Mouse (Mus musculus) spleen, adult 2 months (tissue): ENCODE results near the gene Rgl2. TPM values are rescaled to one million over a fixed set of nuclear protein-coding genes. Genes with fewer than 3 reads are reported as not detected.
"Not testable (repeated sequence)": the region's sequence is repeated elsewhere in the genome, so short reads cannot be mapped to it uniquely, and the experiment has no call there.

ENCODE experiments used
- DNase-seq, 2 experiments: peaks; one replicate each; pipeline versions ENCODE4 v3.0.0 to v3.0.0-alpha.2; 2012 to 2021; ENCODE audit warnings: low spot score in 2 of 2, low read depth in 1 of 2
- H3K27ac ChIP-seq: fragments of 200-500 bp; 2 replicates; pipeline ENCODE4 v1.5.1; 2012; ENCODE audit warnings: low read length, inconsistent platforms; ENCODE audit not compliant: insufficient read depth
- H3K27me3 ChIP-seq: fragments of 200-500 bp; 2 replicates; pipeline ENCODE4 v1.6.1; 2012; ENCODE audit warnings: mild to moderate bottlenecking, moderate library complexity, low read length, inconsistent platforms; ENCODE audit not compliant: control insufficient read depth, insufficient read depth
- H3K36me3 ChIP-seq: fragments of 200-500 bp; 2 replicates; pipeline ENCODE4 v1.6.1; 2012; ENCODE audit warnings: mild to moderate bottlenecking, low read length, inconsistent platforms; ENCODE audit not compliant: control insufficient read depth, insufficient read depth
- H3K4me1 ChIP-seq: fragments of 200-500 bp; 2 replicates; pipeline ENCODE4 v1.6.1; 2011; ENCODE audit warnings: inconsistent platforms; ENCODE audit not compliant: control insufficient read depth, insufficient read depth, insufficient read length
- H3K4me3 ChIP-seq: fragments of 200-500 bp; 2 replicates; pipeline ENCODE4 v1.5.1; 2011; ENCODE audit warnings: mild to moderate bottlenecking, inconsistent platforms; ENCODE audit not compliant: insufficient read depth, insufficient read length; ENCODE audit errors: extremely low read depth
- CTCF ChIP-seq: fragments of 200-500 bp; IDR thresholded peaks from 2 replicates; pipeline ENCODE4 v1.5.1; 2011; ENCODE audit warnings: mild to moderate bottlenecking, inconsistent platforms; ENCODE audit not compliant: insufficient read depth, insufficient read length, insufficient replicate concordance; ENCODE audit errors: extremely low read depth
- POLR2A ChIP-seq: fragments of 200-500 bp; IDR thresholded peaks from 2 replicates; pipeline ENCODE4 v1.6.1; 2011; ENCODE audit warnings: low read depth, low read length, inconsistent platforms
- WGBS: fragments of 180-500 bp; shearing (Covaris S2); methylation state at CpG from one replicate; pipeline ENCODE4 v1.1.7; 2018; 5-methylcytosine and 5-hydroxymethylcytosine counted together
- polyA plus RNA-seq: library from polyadenylated mRNA; depleted of rRNA; stranded (reverse); fragments of >200 nt; gene quantifications from 2 replicates; pipeline ENCODE4 v1.2.3, GENCODE M21; 2012

Gene Rgl2
- polyA plus RNA-seq, 1 experiment, result 234 TPM

DNA sequence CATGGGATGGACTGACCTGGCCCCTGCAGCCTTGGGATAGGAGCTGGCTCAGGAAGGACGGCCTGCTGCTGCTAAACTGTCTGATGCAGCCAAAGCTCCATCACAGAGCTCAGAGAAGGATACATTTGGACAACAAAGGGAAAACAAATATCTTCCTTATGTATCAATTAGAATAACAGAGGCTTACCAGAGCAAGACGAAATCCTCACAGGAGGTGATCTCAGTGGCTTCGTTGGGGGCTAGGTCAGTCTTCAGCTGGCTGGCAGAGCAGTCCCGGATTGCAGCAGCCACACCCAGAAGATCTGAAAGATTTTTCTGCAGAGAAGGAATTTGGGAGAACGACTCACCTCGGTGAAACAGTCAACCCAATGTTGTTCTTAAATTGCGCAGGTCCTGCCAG lies 36.9 kb upstream of the Rgl2 start:
- Histone ChIP-seq H3K36me3 (no peaks in the 10 kb centered on the region), H3K4me3 (no peak overlapping the region), H3K27me3 (no peaks in the 10 kb centered on the region), H3K27ac (no peak overlapping the region), H3K4me1 (no peaks in the 10 kb centered on the region; the same call in 1 of the 2 replicates)
- no peak for DNase-seq
- TF ChIP-seq CTCF (no peak), POLR2A (no peak)
- 72% methylated on average over 7 of the region's 7 CpGs for WGBS

DNA sequence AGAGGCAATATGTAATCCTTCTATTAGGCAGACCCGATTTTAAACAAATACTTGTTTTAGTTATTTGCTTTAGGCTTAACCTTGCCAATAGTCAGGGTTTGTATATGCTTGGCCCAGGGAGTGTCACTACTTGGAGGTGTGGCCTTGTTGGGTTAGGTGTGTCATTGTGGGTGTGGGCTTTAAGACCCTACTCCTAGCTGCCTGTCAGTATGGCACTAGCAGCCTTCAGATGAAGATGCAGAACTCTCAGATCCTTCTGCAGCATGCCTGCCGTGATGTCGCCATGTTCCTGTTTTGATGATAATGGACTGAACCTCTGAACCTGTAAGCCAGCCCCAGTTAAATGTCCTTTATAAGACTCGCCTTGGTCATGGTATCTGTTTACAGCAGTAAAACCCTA lies 36.3 kb upstream of the Rgl2 start:
- not testable (repeated sequence) for DNase-seq, H3K36me3 ChIP-seq, H3K27ac ChIP-seq, H3K27me3 ChIP-seq, H3K4me1 ChIP-seq, H3K4me3 ChIP-seq
- 81% methylated on average over 4 of the region's 4 CpGs for WGBS

DNA sequence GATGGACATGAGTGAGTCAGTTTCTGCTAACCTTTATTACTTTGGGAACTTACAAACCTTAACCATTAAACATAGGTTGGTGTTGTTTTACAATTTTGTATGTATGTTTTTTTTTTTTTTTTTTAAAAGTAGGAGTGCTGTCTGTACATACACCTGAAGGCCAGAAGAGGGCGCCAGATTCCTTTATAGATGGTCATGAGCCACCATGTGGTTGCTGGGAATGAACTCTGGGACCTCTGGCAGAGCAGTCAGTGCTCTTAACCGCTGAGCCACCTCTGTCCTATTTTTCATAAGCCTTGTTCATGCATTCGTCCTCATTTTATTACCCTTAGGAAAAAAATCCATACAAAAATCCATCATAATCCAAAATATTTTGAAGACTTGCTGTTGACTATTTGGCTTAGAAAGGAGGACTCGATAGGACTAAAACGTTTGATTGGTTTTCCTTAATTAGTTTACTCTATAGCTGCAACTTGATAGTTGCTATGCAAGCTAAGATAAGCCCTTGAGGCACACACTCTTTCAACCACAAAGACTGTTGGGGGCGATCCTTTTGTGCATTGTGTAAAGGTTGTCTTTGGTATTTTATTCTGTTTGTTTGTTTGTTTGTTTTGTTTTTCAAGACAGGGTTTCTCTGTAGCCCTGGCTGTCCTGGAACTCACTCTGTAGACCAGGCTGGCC lies 32.1 kb upstream of the Rgl2 start:
- Histone ChIP-seq H3K4me1 (no peaks in the 10 kb centered on the region; the same call in 1 of the 2 replicates), H3K27me3 (no peaks in the 10 kb centered on the region), H3K36me3 (no peaks in the 10 kb centered on the region), H3K4me3 (no peak overlapping the region), H3K27ac (no peak overlapping the region)
- TF ChIP-seq POLR2A (no peak), CTCF (peak; percentile 57; the same call in 1 of the 2 replicates)
- 47% methylated on average over 6 of the region's 6 CpGs for whole genome bisulfite sequencing
- DNase-seq, result peak; percentile 30 to 68

DNA sequence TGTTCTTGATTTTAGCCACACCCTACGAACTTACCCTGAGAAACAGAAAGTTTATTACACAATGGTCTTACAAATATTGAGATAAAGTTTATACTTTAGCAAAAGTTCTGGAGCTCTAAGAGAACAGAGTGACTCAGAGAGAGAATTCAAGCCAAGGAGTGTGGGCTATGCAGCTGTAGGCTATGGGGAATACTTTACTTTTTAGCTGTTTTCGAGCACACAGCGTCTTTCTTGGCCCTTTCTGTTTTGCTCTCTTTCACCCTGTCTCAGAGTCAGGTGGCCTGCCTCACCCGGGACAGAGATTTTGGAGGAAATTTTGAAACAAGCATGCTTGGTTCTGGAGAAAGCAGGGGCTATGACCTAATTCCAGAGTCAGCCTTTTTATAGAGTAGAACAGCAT lies 31.1 kb upstream of the Rgl2 start:
- H3K4me3 ChIP-seq, H3K27ac ChIP-seq, DNase-seq, H3K4me1 ChIP-seq, H3K27me3 ChIP-seq, H3K36me3 ChIP-seq: not testable (repeated sequence)
- 83% methylated on average over 4 of the region's 4 CpGs for WGBS

DNA sequence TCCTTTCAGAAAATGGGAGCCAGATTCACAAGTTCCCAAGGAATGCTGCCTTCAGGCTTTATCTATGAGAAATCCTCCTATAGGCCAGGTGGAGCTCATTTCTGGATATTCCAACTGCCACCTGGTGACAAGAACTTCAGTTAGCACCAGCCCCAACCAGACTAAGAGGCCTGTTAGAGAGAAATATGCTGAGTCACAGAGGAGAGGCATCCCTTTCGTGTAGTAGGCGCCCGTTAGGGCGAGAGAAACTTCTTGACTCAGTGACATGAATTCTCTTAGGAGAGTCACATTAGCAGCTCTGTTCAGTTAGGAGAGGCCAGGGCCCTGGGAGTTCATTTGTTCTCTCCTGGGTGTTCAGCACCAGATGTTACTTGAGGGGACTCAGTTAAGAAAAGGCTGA lies 29.7 kb upstream of the Rgl2 start:
- TF ChIP-seq POLR2A, result no peak
- TF ChIP-seq CTCF, result no peak
- H3K27ac ChIP-seq, result no peak overlapping the region
- no peaks in the 10 kb centered on the region for H3K36me3 ChIP-seq
- no peak overlapping the region for H3K4me3 ChIP-seq
- DNase-seq, result no peak
- no peaks in the 10 kb centered on the region for H3K27me3 ChIP-seq
- WGBS, result 59% methylated on average over 4 of the region's 4 CpGs
- peaks cover 6% of the 10 kb centered on the region; the same call in 1 of the 2 replicates for H3K4me1 ChIP-seq

DNA sequence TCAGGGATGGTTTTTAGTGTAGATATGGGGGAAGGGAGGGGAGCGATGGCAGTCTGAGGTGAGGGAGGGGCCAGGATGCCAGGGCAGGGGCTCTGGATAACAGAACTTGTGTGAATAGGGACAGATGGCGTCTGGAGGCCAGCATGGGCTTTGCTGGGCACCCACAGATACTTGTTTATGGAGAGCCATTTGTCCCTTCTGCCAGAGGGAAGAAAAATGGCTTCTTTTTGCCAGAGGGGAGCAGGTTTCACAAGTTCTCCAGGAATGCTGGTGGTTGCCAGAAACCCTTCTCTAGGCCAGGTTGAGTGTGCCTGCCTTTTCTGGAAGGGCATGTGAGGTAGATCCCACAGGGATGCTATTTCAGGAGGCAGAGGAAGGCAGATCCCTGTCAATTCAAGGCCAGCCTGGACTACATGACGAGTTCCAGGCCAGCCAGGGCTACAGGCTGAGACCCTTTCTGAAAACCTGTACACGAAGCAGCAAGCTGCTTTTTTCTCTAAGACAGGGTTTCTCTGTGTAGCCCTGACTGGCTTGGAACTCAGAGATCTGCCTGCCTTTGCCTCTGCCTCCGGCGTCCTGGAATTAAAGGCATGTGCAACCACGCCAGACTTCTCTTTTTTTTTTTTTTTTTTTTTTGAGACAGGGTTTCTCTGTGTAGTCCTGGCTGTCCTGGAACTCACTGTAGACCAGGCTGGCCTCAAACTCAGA lies 28.9 kb upstream of the Rgl2 start:
- Histone ChIP-seq H3K36me3 (no peaks in the 10 kb centered on the region), H3K4me1 (peaks cover 6% of the 10 kb centered on the region; the same call in 1 of the 2 replicates), H3K27ac (no peak overlapping the region), H3K27me3 (no peaks in the 10 kb centered on the region), H3K4me3 (no peak overlapping the region)
- TF ChIP-seq POLR2A (no peak), CTCF (no peak)
- WGBS, result 84% methylated on average over 7 of the region's 7 CpGs
- no peak for DNase-seq

DNA sequence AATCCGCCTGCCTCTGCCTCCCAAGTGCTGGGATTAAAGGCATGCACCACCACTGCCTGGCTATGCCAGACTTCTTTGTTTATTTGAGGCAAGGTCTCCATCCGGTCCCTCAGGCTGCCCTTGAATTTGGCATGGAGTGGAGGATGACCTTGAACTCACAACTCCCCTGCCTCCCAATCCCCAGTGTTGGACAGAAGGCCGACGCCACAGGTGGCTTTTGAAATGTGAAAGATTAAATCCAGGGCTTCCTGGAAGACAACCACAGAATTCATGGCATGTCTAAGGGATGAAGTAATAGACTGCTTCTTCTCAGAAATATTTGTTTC lies 28.4 kb upstream of the Rgl2 start:
- H3K4me1 ChIP-seq, result peaks cover 6% of the 10 kb centered on the region; the same call in 1 of the 2 replicates
- DNase-seq, result no peak
- no peaks in the 10 kb centered on the region for H3K36me3 ChIP-seq
- TF ChIP-seq CTCF (no peak), POLR2A (no peak)
- 85% methylated on average over 4 of the region's 4 CpGs for WGBS
- H3K27ac ChIP-seq, result no peak overlapping the region
- no peaks in the 10 kb centered on the region for H3K27me3 ChIP-seq
- H3K4me3 ChIP-seq, result no peak overlapping the region
